Mouse (Mus musculus): Measurements from ENCODE around the gene Wdsub1.

The Wdsub1 gene

DNA sequence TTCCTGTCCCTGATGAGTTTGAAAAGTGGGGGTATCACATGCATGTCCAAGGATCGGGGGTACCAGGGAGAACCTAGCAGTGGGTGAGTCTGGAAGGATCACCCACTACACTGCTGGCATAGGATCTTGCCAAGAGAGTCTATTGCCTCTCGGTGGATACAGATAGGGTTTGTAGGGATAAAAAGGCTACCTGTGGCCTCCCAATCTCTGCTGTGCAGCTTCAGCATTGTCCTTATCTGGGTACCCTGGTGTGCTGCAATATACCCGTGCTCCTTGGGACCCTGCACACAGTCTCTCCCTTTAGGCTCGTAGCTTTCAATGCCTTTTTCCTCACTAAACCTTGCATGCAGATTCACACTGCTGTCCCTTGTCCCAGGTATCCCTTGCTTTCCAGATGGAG, 73.8 kb downstream of the Wdsub1 start:
- no peak for DNase-seq (ENCODE audit: low read depth in 1 of 2, low spot score in 2 of 2)

DNA sequence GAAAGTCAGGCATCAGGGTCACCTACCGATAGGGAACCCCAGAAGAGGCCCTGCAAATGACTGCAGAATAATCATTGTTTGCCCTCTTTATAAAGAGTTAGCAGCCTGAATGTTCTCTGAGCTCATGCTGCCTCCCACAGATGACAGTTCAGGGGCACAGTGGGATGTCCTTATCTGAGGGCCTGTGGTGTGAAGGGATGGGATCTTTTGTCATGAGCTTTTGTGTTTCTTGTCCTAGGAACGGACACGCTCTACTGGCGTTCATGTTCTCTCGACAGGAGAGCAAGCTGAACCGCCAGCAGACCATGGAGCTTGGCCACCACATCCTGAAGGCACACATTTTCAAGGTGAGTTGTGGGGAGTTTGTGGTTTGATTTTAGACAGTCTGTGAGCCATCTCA, 76.4 kb downstream of the Wdsub1 start:
- DNase-seq (ENCODE audit: low read depth in 1 of 2, low spot score in 2 of 2) = no peak

DNA sequence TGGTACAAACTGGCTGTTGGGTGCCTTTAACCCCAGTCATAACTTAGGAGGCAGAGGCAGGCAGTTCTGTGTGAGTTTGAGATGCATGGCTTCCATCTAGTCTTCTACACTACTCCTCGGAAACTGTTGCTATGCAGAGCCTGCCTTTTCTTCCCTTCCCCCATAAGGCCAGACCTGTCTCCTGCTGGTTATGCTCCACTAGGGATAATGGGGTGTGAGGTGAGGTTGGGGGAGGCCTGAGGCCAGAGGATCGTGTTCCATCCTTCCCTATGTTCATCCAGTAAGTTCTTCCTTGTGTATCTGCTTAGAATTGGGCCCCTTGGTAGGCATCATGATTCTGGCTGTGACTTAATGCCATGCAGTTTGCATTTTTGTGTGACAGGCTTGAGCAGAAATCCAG, 76.8 kb downstream of the Wdsub1 start:
- DNase-seq (ENCODE audit: low read depth in 1 of 2, low spot score in 2 of 2) = no peak

DNA sequence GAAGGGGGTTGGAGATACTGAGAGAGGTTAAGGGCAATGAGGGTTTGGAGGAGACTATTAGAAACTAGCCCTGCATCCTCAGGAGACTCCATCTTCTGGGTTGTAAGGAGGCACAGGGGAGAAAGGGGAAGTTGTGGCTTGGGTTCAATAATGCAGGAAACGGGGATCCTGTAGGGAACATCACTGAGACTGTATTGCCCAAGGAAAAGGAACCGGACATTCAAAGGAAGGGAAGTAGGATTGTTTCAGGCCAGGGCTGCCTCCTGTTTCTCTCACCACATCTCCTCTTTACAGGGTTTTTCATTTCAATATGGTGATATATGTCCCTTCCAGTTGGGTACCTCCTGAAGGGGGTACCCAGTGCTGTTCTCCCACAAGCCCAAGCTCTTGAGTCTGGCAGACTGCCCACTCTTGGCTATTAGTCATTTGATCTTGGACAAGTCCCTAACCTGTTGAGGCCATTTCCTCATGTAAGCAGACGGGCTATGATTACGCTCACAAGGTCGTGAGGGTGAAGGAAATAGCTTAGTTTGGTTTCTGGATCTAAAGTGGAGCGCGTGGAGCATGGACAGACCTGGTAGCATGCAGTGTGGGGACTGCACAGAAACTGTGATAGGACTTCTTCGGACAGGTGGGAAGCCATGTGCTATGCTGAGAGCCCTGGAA, 79.5 kb downstream of the Wdsub1 start:
- no peak for DNase-seq (ENCODE audit: low read depth in 1 of 2, low spot score in 2 of 2)
